Comparison of ENCODE assay signal across 8 mouse cellular contexts in the genomic region with DNA sequence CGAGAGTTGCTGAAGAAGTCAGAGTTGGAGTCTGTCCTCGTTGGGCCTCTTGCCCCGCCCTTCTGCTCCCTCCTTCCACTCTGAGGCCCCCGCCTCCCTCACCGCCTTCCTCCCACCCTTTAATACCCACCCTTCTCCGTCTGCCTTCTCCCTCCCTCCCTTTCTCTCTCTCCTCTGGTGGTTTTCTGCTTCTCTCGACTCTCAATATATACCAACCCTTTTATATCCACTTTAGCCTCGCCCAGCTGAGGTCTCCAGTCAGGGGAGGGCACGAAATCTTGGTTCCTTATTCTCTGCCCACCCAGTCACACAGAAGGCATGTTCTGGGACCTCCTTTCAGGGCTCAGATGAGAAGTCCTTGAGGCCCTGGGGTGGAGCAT. TPM values are rescaled to one million over a fixed set of nuclear protein-coding genes. Genes with fewer than 3 reads are reported as not detected.
DNase-seq lines count a peak whose midpoint lies in the region; ATAC-seq and TF ChIP-seq lines count a peak whose summit lies in the region.

A gene (minus strand): TSS at position 163 of the 380 bp plus-strand sequence.

- H3K27me3 ChIP-seq in forebrain, embryonic 15.5 days = no peaks in the 10 kb centered on the region
- peaks cover 19% of the 10 kb centered on the region for H3K27me3 ChIP-seq in hindbrain, embryonic 10.5 days (ENCODE audit: insufficient read depth, poor library complexity, severe bottlenecking)
- no peaks in the 10 kb centered on the region for H3K27me3 ChIP-seq in liver, embryonic 12.5 days (replicated peaks)
- no peaks in the 10 kb centered on the region for H3K27me3 ChIP-seq in myocyte (ENCODE audit: control insufficient read depth, insufficient read depth, insufficient read length)

- TF ChIP-seq POLR2A in myocyte (IDR thresholded peaks at IDR 0.05; ENCODE audit: insufficient read length, low read depth) = peak; percentile 36

- no peak within 1 kb of the TSS for H3K4me2 ChIP-seq in forebrain, embryonic 15.5 days (replicated peaks)
- peak within 1 kb of the TSS; percentile 81 for H3K4me2 ChIP-seq in liver, embryonic 12.5 days
- peak within 1 kb of the TSS; percentile 99 for H3K4me2 ChIP-seq in myocyte (ENCODE audit: low read depth)

- peak within 1 kb of the TSS; percentile 50 for H3ac ChIP-seq in myocyte (ENCODE audit: control insufficient read depth, insufficient read length)

- no peak for ATAC-seq in forebrain, embryonic 15.5 days (replicated peaks)
- ATAC-seq in liver, embryonic 12.5 days = peak; percentile 51

- DNase-seq in 3134 (ENCODE audit: extremely low read depth, insufficient read length, low spot score) = peak; percentile 82
- DNase-seq in adrenal gland, adult 18-20 months (ENCODE audit: low spot score in 2 of 2) = peak; percentile 33 to 55
- no peak for DNase-seq in hindbrain, embryonic 10.5 days (ENCODE audit: low spot score)
- DNase-seq in right cerebral cortex, postnatal 14 days = no peak
- DNase-seq in frontal cortex, postnatal 10 days (ENCODE audit: low spot score in 2 of 2) = no peak

- no peak within 1 kb of the TSS for H3K27ac ChIP-seq in forebrain, embryonic 15.5 days (replicated peaks)
- peak within 1 kb of the TSS; percentile 89 for H3K27ac ChIP-seq in hindbrain, embryonic 10.5 days
- peak within 1 kb of the TSS; percentile 90 for H3K27ac ChIP-seq in liver, embryonic 12.5 days

- WGBS in forebrain, embryonic 15.5 days = 55% methylated on average over 9 of the region's 9 CpGs
- WGBS in hindbrain, embryonic 10.5 days = 58% methylated on average over 9 of the region's 9 CpGs
- WGBS in liver, embryonic 12.5 days (ENCODE audit: insufficient replicate concordance) = 11% methylated on average over 9 of the region's 9 CpGs

- H3K4me3 ChIP-seq in forebrain, embryonic 15.5 days = no peak within 1 kb of the TSS
- H3K4me3 ChIP-seq in hindbrain, embryonic 10.5 days = peak within 1 kb of the TSS; percentile 22; the same call in 1 of the 2 replicates
- H3K4me3 ChIP-seq in liver, embryonic 12.5 days = peak within 1 kb of the TSS; percentile 53
- H3K4me3 ChIP-seq in myocyte = peak within 1 kb of the TSS; percentile 54

- no peaks in the 10 kb centered on the region for H3K36me3 ChIP-seq in forebrain, embryonic 15.5 days
- no peaks in the 10 kb centered on the region for H3K36me3 ChIP-seq in hindbrain, embryonic 10.5 days
- peaks cover 13% of the 10 kb centered on the region for H3K36me3 ChIP-seq in liver, embryonic 12.5 days
- peaks cover 3% of the 10 kb centered on the region for H3K36me3 ChIP-seq in myocyte (ENCODE audit: control insufficient read depth, insufficient read depth)

- H3K9ac ChIP-seq in forebrain, embryonic 15.5 days (replicated peaks) = no peak within 1 kb of the TSS
- peak within 1 kb of the TSS; percentile 65 for H3K9ac ChIP-seq in liver, embryonic 12.5 days

- peaks cover 37% of the 10 kb centered on the region for H3K4me1 ChIP-seq in forebrain, embryonic 15.5 days
- H3K4me1 ChIP-seq in hindbrain, embryonic 10.5 days (replicated peaks) = peaks cover 69% of the 10 kb centered on the region
- H3K4me1 ChIP-seq in liver, embryonic 12.5 days = peaks cover 81% of the 10 kb centered on the region

- peaks cover 15% of the 10 kb centered on the region for H3K79me2 ChIP-seq in myocyte (ENCODE audit: control insufficient read depth, insufficient read depth)

- H3K9me3 ChIP-seq in forebrain, embryonic 15.5 days = no peaks in the 10 kb centered on the region
- peaks cover 2% of the 10 kb centered on the region; the same call in 1 of the 2 replicates for H3K9me3 ChIP-seq in hindbrain, embryonic 10.5 days
- H3K9me3 ChIP-seq in liver, embryonic 12.5 days (replicated peaks) = no peaks in the 10 kb centered on the region

TF ChIP-seq in myocyte, 11 proteins besides CTCF, POLR2A, EP300 and RAD21:
- no peak for TF ChIP-seq TCF3 (IDR thresholded peaks at IDR 0.05; ENCODE audit: insufficient read length, low read depth)
- TF ChIP-seq POLR2AphosphoS2 (IDR thresholded peaks at IDR 0.05; ENCODE audit: insufficient read length, low read depth) = peak; percentile 9
- no peak for TF ChIP-seq E2F4 (IDR thresholded peaks at IDR 0.05; ENCODE audit: insufficient read depth)

RNA-seq across cellular contexts. Expression of the gene that starts here (rescaled TPM):
- 100 to 1,000 TPM; 299 to 421 TPM for total RNA-seq in adrenal gland, adult 18-20 months (2021)
- polyA plus RNA-seq in forebrain, embryonic 15.5 days (2015; fragmentation: Nextera tagmentation; extraction: Ambion mirVana) = 17.2 and 18.5 TPM in 2 replicates
- polyA plus RNA-seq in hindbrain, embryonic 10.5 days (2016; fragmentation: Nextera tagmentation; extraction: Ambion mirVana) = 16.7 and 29.7 TPM in 2 replicates
- 61.6 and 68.2 TPM in 2 replicates for polyA plus RNA-seq in liver, embryonic 12.5 days (2016; fragmentation: Nextera tagmentation; extraction: Ambion mirVana)
- 409 TPM for polyA plus RNA-seq in myocyte (2012; fragmentation: generic; extraction: Trizol)

Comparison
In these comparisons a context has a peak if more than half of its experiments do, and no peak if none do; other contexts are left out.
1. DNase-seq: peak in 3134 (single experiment) and adrenal gland, adult 18-20 months (2 of 2); none in hindbrain, embryonic 10.5 days (single experiment), right cerebral cortex, postnatal 14 days (single experiment) and frontal cortex, postnatal 10 days (0 of 2).